27 mouse cellular contexts compared by ENCODE assay signal in the genomic region with DNA sequence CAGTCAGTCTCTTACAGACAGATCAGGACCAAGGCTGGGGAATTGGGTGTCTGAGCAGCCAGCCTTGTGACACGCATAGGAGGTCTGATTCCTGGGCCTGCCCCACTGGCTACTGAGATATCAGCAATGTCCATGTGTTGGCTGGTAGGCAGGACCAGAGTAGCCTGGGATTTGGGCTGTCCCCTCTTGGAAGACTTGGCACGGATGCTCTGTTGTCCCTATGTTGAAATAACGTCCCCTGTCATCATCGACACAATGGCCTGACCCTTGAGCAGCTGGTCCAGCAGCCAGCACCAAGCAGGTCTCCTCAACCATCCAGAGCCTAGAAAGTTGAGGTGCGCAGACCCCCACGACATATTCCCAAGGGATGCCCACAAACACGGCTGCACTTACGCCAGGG.
"Had no signal": no experiment of that assay in that cellular context is flagged by ENCODE, and none has a peak within 500 bp of the region (broad histone marks: within the 10 kb centered on the region; RNA-seq: fewer than 3 reads in every experiment).

No protein-coding gene starts in this region.

- H3K9me3 ChIP-seq: limb, embryonic 10.5 days; limb, embryonic 12.5 days; limb, embryonic 13.5 days; limb, embryonic 15.5 days; liver, embryonic 12.5 days; liver, embryonic 13.5 days; liver, embryonic 15.5 days; lung, embryonic 15.5 days; midbrain, embryonic 10.5 days; midbrain, embryonic 12.5 days; midbrain, embryonic 13.5 days; midbrain, embryonic 15.5 days; neural tube, embryonic 12.5 days had no signal

- H3K9ac ChIP-seq: limb, embryonic 12.5 days; limb, embryonic 13.5 days; limb, embryonic 15.5 days; liver, embryonic 12.5 days; liver, embryonic 13.5 days; liver, embryonic 14.5 days; liver, embryonic 15.5 days; liver, postnatal 0 days; lung, embryonic 14.5 days; lung, embryonic 15.5 days; midbrain, embryonic 12.5 days; midbrain, embryonic 13.5 days; midbrain, embryonic 15.5 days; neural tube, embryonic 12.5 days had no signal

- DNase-seq: left cerebral cortex, postnatal 4 days; liver, embryonic 13.5 days; liver, postnatal 0 days; lung, adult 18-20 months; lung, adult 2 months; lung, embryonic 14.5 days; lung, postnatal 10 days; lung, postnatal 14 days; lung, postnatal 36 days; lung, postnatal 4 days; midbrain, embryonic 14.5 days had no signal

- H3K4me1 ChIP-seq: limb, embryonic 10.5 days; limb, embryonic 12.5 days; limb, embryonic 13.5 days; limb, embryonic 15.5 days; liver, embryonic 12.5 days; liver, embryonic 13.5 days; liver, embryonic 15.5 days; midbrain, embryonic 15.5 days had no signal

- H3K4me3 ChIP-seq: limb, embryonic 10.5 days; limb, embryonic 12.5 days; limb, embryonic 13.5 days; limb, embryonic 15.5 days; liver, embryonic 12.5 days; liver, embryonic 13.5 days; liver, embryonic 15.5 days; lung, embryonic 15.5 days; megakaryocyte, embryonic 14.5 days; midbrain, embryonic 10.5 days; midbrain, embryonic 12.5 days; midbrain, embryonic 13.5 days; midbrain, embryonic 15.5 days; myocyte; neural tube, embryonic 12.5 days had no signal

- H3K36me3 ChIP-seq: limb, embryonic 10.5 days; limb, embryonic 12.5 days; limb, embryonic 13.5 days; limb, embryonic 15.5 days; liver, embryonic 12.5 days; liver, embryonic 13.5 days; liver, embryonic 15.5 days; lung, embryonic 15.5 days; midbrain, embryonic 15.5 days had no signal

- H3K27ac ChIP-seq: limb, embryonic 10.5 days; limb, embryonic 12.5 days; limb, embryonic 13.5 days; limb, embryonic 15.5 days; liver, embryonic 12.5 days; liver, embryonic 13.5 days; liver, embryonic 14.5 days; liver, embryonic 15.5 days; lung, embryonic 15.5 days; macrophage; midbrain, embryonic 10.5 days; midbrain, embryonic 12.5 days; midbrain, embryonic 13.5 days; midbrain, embryonic 15.5 days; neural tube, embryonic 12.5 days had no signal

- H3K27me3 ChIP-seq: limb, embryonic 12.5 days; limb, embryonic 13.5 days; limb, embryonic 15.5 days; liver, embryonic 13.5 days; liver, embryonic 15.5 days; lung, embryonic 15.5 days; midbrain, embryonic 12.5 days; midbrain, embryonic 13.5 days; midbrain, embryonic 15.5 days; neural tube, embryonic 12.5 days had no signal
